Mouse (Mus musculus): Measurements from ENCODE around the gene Notum. TPM values are rescaled to one million over a fixed set of nuclear protein-coding genes. Genes with fewer than 3 reads are reported as not detected.

Gene Notum
- polyA plus RNA-seq, 1 experiment from 2014 or later = 4.4 TPM

DNA sequence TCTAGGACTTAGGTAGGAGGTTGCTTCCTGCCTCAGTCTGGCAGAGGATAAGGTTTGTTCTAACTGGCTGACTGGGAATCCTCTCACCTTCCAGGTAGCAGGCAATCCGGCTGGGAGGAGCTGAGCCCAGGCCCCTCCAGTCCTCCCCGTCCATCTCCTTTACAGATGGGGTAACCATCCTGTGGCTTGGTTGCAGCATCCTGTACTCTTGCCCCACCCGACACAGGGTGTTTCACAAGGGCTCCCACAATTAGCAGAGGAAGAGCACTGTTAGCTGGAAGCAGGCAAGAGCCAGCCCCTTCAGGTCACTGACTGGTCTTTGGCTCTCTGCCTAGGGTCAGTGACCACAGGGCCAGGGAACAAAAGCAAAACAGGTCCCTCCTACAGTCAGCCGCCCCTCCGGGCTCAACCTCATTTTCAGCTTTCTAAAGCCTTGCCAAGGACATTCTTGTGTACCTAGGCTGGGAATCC lies 30.5 kb downstream of the Notum start:
- 44% methylated on average over 5 of the region's 5 CpGs for WGBS
- DNase-seq (ENCODE audit: low spot score) = no peak
- peak overlapping the region; percentile 99 for H3K4me3 ChIP-seq
- peaks cover 43% of the 10 kb centered on the region for H3K4me1 ChIP-seq
- H3K36me3 ChIP-seq (replicated peaks) = peaks cover 45% of the 10 kb centered on the region
- H3K27ac ChIP-seq (replicated peaks) = peak overlapping the region; percentile 42
- no peaks in the 10 kb centered on the region for H3K27me3 ChIP-seq (replicated peaks; ENCODE audit: low read depth, poor library complexity, severe bottlenecking)
- H3K9me3 ChIP-seq = no peaks in the 10 kb centered on the region

DNA sequence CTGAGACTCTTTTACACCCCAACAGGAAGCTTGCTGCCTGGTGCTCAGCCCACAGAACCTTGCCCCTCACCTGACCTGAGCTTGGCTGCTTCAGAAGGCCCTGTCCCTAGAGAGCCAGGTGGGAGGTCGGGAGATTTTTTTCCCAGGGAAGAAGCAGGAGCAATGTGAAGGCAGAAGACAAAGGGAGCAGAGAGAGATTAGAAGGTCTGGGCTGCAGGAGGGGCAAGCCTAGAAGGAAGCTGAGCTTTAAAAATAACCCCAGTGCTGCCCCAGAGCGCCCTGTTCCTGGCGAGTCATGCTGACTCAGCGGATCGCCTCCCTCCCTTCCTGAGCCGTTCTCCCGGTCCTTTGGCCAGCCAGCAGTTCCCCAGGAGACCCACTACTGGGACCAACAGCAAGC lies 31.1 kb downstream of the Notum start:
- DNase-seq (ENCODE audit: low spot score) = no peak
- H3K27ac ChIP-seq (replicated peaks) = peak overlapping the region; percentile 42

DNA sequence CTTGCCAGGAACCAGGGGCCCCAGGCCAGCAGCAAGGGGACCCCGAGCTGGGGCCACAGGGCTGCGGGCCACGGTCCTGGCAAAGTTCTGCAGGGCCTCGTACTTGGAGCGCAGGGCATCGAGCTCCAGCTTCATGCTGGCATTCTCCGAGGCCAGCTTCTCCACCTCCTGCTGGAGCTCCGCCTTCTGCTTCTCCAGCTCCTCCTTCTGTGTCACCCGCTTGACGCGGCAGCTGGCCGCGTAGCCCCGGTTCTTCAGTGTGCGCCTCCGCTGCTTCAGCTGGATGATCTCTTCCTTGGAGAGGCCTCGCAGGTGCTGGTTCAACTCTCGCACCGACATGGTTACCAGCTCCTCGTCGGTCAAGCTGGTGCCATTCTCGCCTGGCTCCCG lies 31.6 kb downstream of the Notum start:
- 78% methylated on average over 23 of the region's 23 CpGs for WGBS
- H3K27ac ChIP-seq (replicated peaks) = peak overlapping the region; percentile 42; the same call in 1 of the 2 replicates

More for the DNA sequence above, 31.1 kb downstream of the Notum start:
- H3K4me1 ChIP-seq = peaks cover 48% of the 10 kb centered on the region
- H3K27me3 ChIP-seq (replicated peaks; ENCODE audit: low read depth, poor library complexity, severe bottlenecking) = no peaks in the 10 kb centered on the region
- WGBS = 38% methylated on average over 7 of the region's 7 CpGs
- no peaks in the 10 kb centered on the region for H3K9me3 ChIP-seq
- peaks cover 47% of the 10 kb centered on the region for H3K36me3 ChIP-seq (replicated peaks)
- peak overlapping the region; percentile 99 for H3K4me3 ChIP-seq

DNA sequence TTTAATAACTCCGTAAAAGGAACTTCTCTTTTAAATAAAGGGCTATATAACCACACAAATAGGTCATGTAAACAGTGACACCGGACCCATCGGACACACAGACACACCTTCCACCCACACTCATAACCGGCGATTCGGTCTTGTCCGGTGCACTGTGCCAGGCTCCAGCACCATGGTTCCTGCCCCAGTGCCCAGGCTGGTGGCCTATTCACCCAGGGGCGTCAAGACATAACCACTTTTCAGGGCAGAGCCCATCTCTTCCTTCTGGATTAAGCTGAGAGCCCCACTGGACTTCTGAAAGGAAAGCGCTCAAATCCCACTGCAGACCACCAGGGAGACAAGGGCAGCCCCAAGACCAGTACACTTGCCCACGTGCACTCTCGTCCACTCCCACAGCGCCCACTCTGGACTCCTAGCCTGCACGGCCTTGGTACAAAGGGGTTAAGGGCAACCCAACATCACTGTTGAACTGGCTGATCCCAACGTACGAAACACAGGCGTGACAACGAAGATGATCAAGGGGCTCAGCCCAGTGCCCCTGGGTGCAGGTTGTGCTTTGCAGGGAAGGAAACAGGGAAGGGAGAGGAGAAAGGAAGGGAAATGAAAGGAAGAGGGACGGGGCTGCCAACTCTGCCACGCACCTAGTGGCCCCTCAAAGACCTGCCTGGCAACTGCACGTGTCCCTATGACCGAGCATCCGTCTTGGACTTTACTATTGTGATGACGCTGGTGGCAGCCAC lies 32.2 kb downstream of the Notum start:
- Histone ChIP-seq H3K4me1 (peaks cover 55% of the 10 kb centered on the region), H3K36me3 (replicated peaks) (peaks cover 47% of the 10 kb centered on the region), H3K27ac (replicated peaks) (no peak overlapping the region), H3K4me3 (peak overlapping the region; percentile 99; the same call in 1 of the 2 replicates), H3K27me3 (replicated peaks; ENCODE audit: low read depth, poor library complexity, severe bottlenecking) (no peaks in the 10 kb centered on the region), H3K9me3 (no peaks in the 10 kb centered on the region)
- DNase-seq (ENCODE audit: low spot score) = no peak
- WGBS = 95% methylated on average over 23 of the region's 23 CpGs

More for the DNA sequence above, 31.6 kb downstream of the Notum start:
- H3K4me3 ChIP-seq = peak overlapping the region; percentile 99
- H3K36me3 ChIP-seq (replicated peaks) = peaks cover 47% of the 10 kb centered on the region
- H3K4me1 ChIP-seq = peaks cover 52% of the 10 kb centered on the region
- no peaks in the 10 kb centered on the region for H3K27me3 ChIP-seq (replicated peaks; ENCODE audit: low read depth, poor library complexity, severe bottlenecking)
- no peaks in the 10 kb centered on the region for H3K9me3 ChIP-seq
- DNase-seq (ENCODE audit: low spot score) = no peak

DNA sequence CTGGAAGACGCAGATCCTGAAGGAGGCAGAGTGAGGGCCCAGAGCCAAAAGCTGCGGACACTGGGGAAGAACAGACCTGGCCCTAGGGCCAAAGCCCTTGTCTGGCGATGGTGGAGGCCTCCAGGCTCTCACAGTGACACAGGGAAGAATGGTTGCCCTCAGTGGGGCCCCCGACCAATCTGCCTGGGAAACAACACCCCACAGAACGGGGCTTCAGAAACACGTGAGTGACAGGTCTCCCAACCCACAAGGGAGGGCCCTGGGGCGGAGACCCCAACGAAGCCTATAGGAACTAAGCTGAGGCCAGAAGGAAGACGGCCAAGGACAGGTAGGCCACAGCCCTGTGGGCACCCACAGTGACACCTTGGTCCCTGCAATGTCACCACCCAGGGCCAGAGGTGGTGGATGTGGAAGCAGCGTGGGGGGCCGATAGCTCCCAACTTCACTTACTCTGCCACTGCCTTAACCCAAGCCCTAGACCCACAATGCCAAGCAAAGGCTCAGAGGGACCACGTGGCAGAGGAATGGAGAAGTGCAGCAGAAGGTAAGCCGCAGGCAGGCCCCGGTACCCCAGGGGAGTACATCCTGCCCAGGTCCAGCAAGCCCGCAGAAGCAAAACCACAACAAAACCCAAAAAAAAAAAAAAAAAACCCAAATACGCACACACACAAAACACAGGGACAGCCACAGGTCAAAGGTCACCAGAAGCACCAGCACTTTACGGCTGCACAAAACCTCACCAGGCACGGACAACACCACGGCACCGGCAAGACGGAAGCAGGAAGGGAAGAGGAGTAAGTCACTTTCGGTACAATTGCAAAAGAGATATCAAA lies 33.3 kb downstream of the Notum start:
- Histone ChIP-seq H3K36me3 (replicated peaks) (peaks cover 55% of the 10 kb centered on the region), H3K27me3 (replicated peaks; ENCODE audit: low read depth, poor library complexity, severe bottlenecking) (no peaks in the 10 kb centered on the region), H3K4me3 (peak overlapping the region; percentile 14; the same call in 1 of the 2 replicates), H3K27ac (replicated peaks) (no peak overlapping the region), H3K4me1 (peaks cover 56% of the 10 kb centered on the region), H3K9me3 (no peaks in the 10 kb centered on the region)
- 85% methylated on average over 22 of the region's 22 CpGs for WGBS
- no peak for DNase-seq (ENCODE audit: low spot score)

DNA sequence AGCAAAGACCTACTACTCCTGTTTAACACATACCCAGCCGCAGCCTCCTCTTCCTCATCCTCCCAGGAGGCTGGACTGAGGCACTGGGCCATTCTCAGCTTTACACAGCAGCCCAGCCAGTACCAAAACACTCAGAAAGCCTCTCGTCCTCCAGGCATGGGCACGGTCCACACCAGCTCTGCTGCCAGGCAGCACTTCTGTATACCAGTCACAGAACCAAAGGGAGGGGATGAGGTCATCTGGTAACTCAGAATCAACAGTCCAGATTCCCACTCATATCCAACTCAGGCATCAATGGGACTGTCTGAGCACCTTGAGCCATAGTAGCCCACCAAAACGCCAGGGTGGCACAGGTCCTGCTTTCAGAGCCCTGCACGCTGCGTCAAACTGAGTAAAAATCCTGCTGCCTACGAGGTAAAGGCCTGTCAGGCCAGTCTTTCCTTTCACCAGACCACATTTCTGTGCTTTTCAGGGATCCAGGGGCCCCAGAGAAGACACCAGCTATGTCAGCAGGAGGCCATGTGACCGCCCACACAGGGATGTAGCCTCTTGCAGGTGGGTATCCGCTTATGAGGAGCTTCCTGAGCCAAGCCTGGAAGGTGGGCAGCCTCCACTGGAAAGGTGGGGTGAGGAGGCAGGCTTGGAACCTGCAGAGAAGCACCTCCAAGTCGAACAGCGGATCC lies 34.0 kb downstream of the Notum start:
- Histone ChIP-seq H3K36me3 (replicated peaks) (peaks cover 63% of the 10 kb centered on the region), H3K27ac (replicated peaks) (no peak overlapping the region), H3K9me3 (no peaks in the 10 kb centered on the region), H3K27me3 (replicated peaks; ENCODE audit: low read depth, poor library complexity, severe bottlenecking) (no peaks in the 10 kb centered on the region), H3K4me1 (peaks cover 49% of the 10 kb centered on the region), H3K4me3 (0 out of 2 replicates have a peak overlapping the region, but pooled peaks have one; percentile 14)
- WGBS = 89% methylated on average over 11 of the region's 11 CpGs
- DNase-seq (ENCODE audit: low spot score) = no peak

DNA sequence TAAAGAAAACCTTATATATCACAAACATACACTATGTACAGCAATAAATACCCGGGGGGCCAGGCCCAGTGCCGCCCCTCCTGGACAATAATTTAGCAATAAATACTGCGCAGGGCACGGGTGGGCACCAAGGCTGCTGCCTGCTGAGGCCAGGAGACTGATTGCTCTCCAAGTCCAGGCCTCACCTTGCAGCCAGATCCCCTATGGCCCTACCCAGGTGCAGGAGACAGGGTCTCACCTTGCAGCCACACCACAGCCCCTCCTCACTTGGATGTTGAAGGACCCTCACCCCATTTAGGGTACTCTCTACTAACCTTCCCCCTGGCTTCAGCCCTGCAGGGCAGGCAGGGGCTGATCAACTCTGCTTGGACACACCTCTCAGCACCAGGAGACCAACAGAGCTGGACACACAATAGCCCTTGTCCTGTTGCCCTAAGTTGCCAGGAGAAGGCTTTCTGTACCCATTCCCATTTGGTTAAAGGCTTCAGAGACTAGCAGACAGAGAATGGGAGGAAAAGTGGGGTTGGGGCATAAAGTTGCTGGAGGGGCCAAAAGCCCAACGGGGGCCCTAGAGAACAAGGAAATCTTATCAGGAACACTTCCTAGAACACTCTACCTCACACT lies 35.7 kb downstream of the Notum start, which contains the start of gene Sirt7:
TSS of gene Sirt7 (minus strand) at position 89 of the 624 bp plus-strand sequence.
- Histone ChIP-seq H3K27me3 (replicated peaks; ENCODE audit: low read depth, poor library complexity, severe bottlenecking) (no peaks in the 10 kb centered on the region), H3K36me3 (replicated peaks) (peaks cover 76% of the 10 kb centered on the region), H3K27ac (replicated peaks) (peak within 1 kb of the TSS; percentile 75), H3K9me3 (no peaks in the 10 kb centered on the region), H3K4me1 (peaks cover 33% of the 10 kb centered on the region), H3K4me3 (peak within 1 kb of the TSS; percentile 97)
- no peak for DNase-seq (ENCODE audit: low spot score)
- 22% methylated on average over 5 of the region's 5 CpGs for WGBS

DNA sequence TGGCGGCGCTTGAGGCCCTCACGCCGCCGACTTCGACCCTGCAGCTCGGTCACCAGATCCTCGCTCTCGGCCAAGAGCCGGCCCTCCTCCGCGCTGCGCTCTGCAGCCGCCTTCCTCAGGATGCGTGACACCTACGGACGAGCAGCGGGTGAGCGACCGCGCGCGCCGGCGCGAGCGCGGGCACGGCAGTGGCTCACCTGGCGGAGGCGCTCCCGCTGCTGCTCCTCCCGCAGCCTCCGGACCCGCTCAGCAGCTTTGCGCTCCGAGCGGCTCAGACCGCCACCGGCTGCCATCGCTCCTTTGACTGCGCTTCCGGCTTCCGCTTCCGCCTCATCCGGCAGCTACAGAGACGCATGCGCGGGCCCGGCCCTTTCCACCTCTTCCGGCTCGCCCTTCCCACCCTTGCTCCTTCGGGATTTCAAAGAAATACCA lies 36.3 kb downstream of the Notum start:
- peak overlapping the region; percentile 75 for H3K27ac ChIP-seq (replicated peaks)
- H3K4me3 ChIP-seq = peak overlapping the region; percentile 97
- H3K36me3 ChIP-seq (replicated peaks) = peaks cover 77% of the 10 kb centered on the region
- peaks cover 27% of the 10 kb centered on the region for H3K4me1 ChIP-seq
- peak; percentile 90 for DNase-seq (ENCODE audit: low spot score)
- no peaks in the 10 kb centered on the region for H3K27me3 ChIP-seq (replicated peaks; ENCODE audit: low read depth, poor library complexity, severe bottlenecking)
- WGBS = under 1% methylated on average over 53 of the region's 53 CpGs
- no peaks in the 10 kb centered on the region for H3K9me3 ChIP-seq

DNA sequence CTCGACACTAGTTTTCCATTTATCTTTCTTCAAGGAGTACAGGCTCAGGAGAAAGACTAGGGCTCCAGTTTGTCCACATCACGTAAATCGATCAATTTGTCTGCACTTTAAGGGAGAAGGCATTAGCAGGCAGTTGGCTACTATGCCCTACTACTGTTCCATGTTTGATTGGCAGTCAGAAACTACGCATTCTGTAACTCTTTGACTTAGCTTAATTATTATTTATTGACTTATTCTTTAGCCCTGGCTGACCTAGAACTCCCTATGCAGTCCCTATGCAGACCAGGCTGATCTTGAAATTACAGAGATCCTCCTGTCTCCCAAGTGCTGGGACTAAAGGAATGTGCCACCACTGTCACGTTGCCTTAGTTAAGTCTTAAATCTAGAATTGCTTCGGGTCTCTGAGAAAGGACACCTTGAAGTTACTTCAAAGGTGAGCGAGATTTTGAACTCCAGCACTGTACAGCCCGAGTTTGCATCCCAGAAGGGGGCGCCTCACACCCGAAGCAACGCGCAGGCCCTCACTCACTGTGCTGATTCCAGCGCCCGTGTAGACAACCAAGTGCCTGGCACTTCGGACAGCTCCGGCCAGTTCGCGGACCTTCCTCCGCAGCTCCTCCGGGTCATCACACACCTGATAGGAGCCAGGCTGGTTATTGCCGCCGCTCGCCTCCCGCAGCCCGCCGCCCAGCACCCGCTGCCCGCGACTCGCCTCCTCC lies 36.9 kb downstream of the Notum start:
- Histone ChIP-seq H3K4me1 (peaks cover 21% of the 10 kb centered on the region), H3K9me3 (no peaks in the 10 kb centered on the region), H3K27me3 (replicated peaks; ENCODE audit: low read depth, poor library complexity, severe bottlenecking) (no peaks in the 10 kb centered on the region), H3K4me3 (peak overlapping the region; percentile 97), H3K27ac (replicated peaks) (peak overlapping the region; percentile 75), H3K36me3 (replicated peaks) (peaks cover 77% of the 10 kb centered on the region)
- WGBS = 14% methylated on average over 30 of the region's 30 CpGs
- DNase-seq (ENCODE audit: low spot score) = peak; percentile 73

DNA sequence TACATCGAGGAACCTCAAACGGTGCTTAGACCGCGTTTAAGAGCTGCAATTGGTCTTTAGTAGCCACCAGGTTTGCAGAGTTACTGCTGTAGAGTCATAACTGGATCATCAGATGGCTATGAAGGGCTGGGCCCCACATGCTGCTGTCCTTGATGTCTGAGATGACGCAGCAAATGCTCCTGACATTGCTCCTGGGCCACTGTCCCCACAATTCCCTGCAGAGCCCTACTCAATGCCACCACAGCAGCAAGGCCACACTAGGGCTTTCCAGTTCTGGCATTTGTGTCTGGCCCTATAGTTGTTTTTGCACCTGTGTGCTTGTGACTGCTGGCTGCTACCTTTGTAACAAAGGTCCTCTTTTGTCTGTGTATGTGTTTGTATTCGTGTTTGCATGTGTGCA lies 38.2 kb downstream of the Notum start:
- no peaks in the 10 kb centered on the region for H3K27me3 ChIP-seq (replicated peaks; ENCODE audit: low read depth, poor library complexity, severe bottlenecking)
- WGBS = 93% methylated on average over 6 of the region's 6 CpGs
- no peak for DNase-seq (ENCODE audit: low spot score)
- no peaks in the 10 kb centered on the region for H3K9me3 ChIP-seq
- peaks cover 28% of the 10 kb centered on the region for H3K4me1 ChIP-seq
- no peak overlapping the region for H3K4me3 ChIP-seq
- H3K36me3 ChIP-seq (replicated peaks) = peaks cover 79% of the 10 kb centered on the region
- H3K27ac ChIP-seq (replicated peaks) = no peak overlapping the region

DNA sequence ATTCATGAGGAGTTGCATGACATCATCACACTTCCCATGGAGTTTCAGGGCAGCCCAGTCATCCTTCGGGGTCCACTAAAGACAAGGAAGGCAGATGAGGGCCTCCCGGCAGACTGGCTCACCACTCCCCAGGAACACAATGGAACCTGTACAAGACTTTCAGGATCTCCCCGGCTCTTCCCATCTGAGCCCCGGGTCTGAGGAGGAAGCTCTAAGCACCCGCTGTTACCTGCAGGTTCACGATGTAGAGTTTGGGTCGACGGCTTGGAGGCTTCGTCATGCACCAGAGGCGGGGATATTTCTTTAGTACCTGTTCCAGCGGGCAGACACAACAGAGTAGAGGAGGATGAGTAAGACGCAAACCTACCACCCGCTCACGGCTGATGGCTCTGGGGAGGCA lies 40.8 kb downstream of the Notum start:
- H3K27me3 ChIP-seq (replicated peaks; ENCODE audit: low read depth, poor library complexity, severe bottlenecking) = no peaks in the 10 kb centered on the region
- no peak overlapping the region; the same call in 1 of the 2 replicates for H3K4me3 ChIP-seq
- peaks cover 65% of the 10 kb centered on the region for H3K36me3 ChIP-seq (replicated peaks)
- H3K9me3 ChIP-seq = no peaks in the 10 kb centered on the region
- peaks cover 42% of the 10 kb centered on the region for H3K4me1 ChIP-seq
- no peak for DNase-seq (ENCODE audit: low spot score)
- 92% methylated on average over 14 of the region's 14 CpGs for WGBS
- no peak overlapping the region for H3K27ac ChIP-seq (replicated peaks)
